Mouse (Mus musculus): Measurements from ENCODE around the gene Btc.

GRCm38 (mm10) chr5:91308576-91308975 lies 94.2 kb downstream of the Btc start:
- TF ChIP-seq CTCF (IDR thresholded peaks at IDR 0.05; ENCODE audit: low read depth, low read length), result no peak
- no peak for TF ChIP-seq POLR2A (IDR thresholded peaks at IDR 0.05; ENCODE audit: insufficient read depth, low read length)
- no peak for TF ChIP-seq EP300 (IDR thresholded peaks at IDR 0.05; ENCODE audit: insufficient read depth, low read depth, low read length)

Measured in ES-Bruce4 (cell line).